Mouse (Mus musculus): ENCODE measurements at regions not wholly inside any gene's neighbourhood (a gene's known extent, or its start where the extent isn't known, plus 50 kb on each side); places are given as distances from the start of the nearest gene placed in this dataset.

- TF ChIP-seq POLR2A (IDR thresholded peaks at IDR 0.05; ENCODE audit: low read depth, low read length): no peak
- no peak for TF ChIP-seq TCF12 (IDR thresholded peaks at IDR 0.05; ENCODE audit: low read depth, low read length)
- TF ChIP-seq ZKSCAN1 (IDR thresholded peaks at IDR 0.05; ENCODE audit: borderline replicate concordance, low read depth, low read length): no peak
- no peak for TF ChIP-seq CTCF (conservative IDR thresholded peaks at IDR 0.05 in 1 of 2, IDR thresholded peaks at IDR 0.05 in 1 of 2; ENCODE audit: low read depth in 2 of 2, low read length in 2 of 2)
- TF ChIP-seq MAZ (IDR thresholded peaks at IDR 0.05; ENCODE audit: low read depth, low read length): no peak
- TF ChIP-seq TBP (conservative IDR thresholded peaks at IDR 0.05; ENCODE audit: low read depth, low read length): no peak
These were observed 259.4 kb downstream of the Kcnrg start for GRCm38 (mm10) chr14:61866532-61867268.

Data from CH12.LX (cell line).